Mouse (Mus musculus): Measurements from ENCODE around the gene Vasn. TPM values are rescaled to one million over a fixed set of nuclear protein-coding genes. Genes with fewer than 3 reads are reported as not detected.

Vasn gene
- polyA plus RNA-seq, 1 experiment from 2014 or later: 9.3 TPM

Other genes starting within 250 kb of the Vasn start
- 1.6 and 2.1 TPM in 2 replicates for gene Adcy9, start 219.4 kb upstream of the Vasn start, polyA plus RNA-seq (2014; fragmentation: Nextera tagmentation; extraction: Ambion mirVana)
- 8.7 and 8.8 TPM in 2 replicates for gene Srl, start 98.1 kb upstream of the Vasn start, polyA plus RNA-seq (2014; fragmentation: Nextera tagmentation; extraction: Ambion mirVana)
- 23.3 and 25.1 TPM in 2 replicates for gene Tfap4, start 80.1 kb upstream of the Vasn start, polyA plus RNA-seq (2014; fragmentation: Nextera tagmentation; extraction: Ambion mirVana)
- gene Glis2, start 45.2 kb upstream of the Vasn start, polyA plus RNA-seq (2014; fragmentation: Nextera tagmentation; extraction: Ambion mirVana): 10.8 and 11.7 TPM in 2 replicates
- gene Pam16, start 15.0 kb upstream of the Vasn start, polyA plus RNA-seq (2014; fragmentation: Nextera tagmentation; extraction: Ambion mirVana): 110 and 116 TPM in 2 replicates
- 104 and 111 TPM in 2 replicates for gene Dnaja3, start within 50 bp of the Vasn start, polyA plus RNA-seq (2014; fragmentation: Nextera tagmentation; extraction: Ambion mirVana)
- 17.4 and 18.7 TPM in 2 replicates for gene Coro7, start 39.8 kb downstream of the Vasn start, polyA plus RNA-seq (2014; fragmentation: Nextera tagmentation; extraction: Ambion mirVana)
- 85.6 and 92.2 TPM in 2 replicates for gene Nmral1, start 79.4 kb downstream of the Vasn start, polyA plus RNA-seq (2014; fragmentation: Nextera tagmentation; extraction: Ambion mirVana)
- gene Hmox2, start 86.4 kb downstream of the Vasn start, polyA plus RNA-seq (2014; fragmentation: Nextera tagmentation; extraction: Ambion mirVana): 66.8 and 75.9 TPM in 2 replicates
- 49.4 and 49.8 TPM in 2 replicates for gene Cdip1, start 150.4 kb downstream of the Vasn start, polyA plus RNA-seq (2014; fragmentation: Nextera tagmentation; extraction: Ambion mirVana)
- 0.19 and 0.33 TPM in 2 replicates for gene 4930562C15Rik, start 195.5 kb downstream of the Vasn start, polyA plus RNA-seq (2014; fragmentation: Nextera tagmentation; extraction: Ambion mirVana)
- gene Ubald1, start 240.4 kb downstream of the Vasn start, polyA plus RNA-seq (2014; fragmentation: Nextera tagmentation; extraction: Ambion mirVana): 26.4 and 29.9 TPM in 2 replicates
- 50.5 and 52.5 TPM in 2 replicates for gene Mgrn1, start 246.3 kb downstream of the Vasn start, polyA plus RNA-seq (2014; fragmentation: Nextera tagmentation; extraction: Ambion mirVana)

Data from liver, embryonic 11.5 days (tissue).